ENCODE assay signal across 8 mouse cellular contexts in genomic region chr12:118848496-118849202, GRCm38 (mm10). TPM values are rescaled to one million over a fixed set of nuclear protein-coding genes. Genes with fewer than 3 reads are reported as not detected.
A peak's percentile ranks its signal among the peaks of the same experiment; 100 is the strongest.
DNase-seq lines count a peak whose midpoint lies in the region; ATAC-seq lines count a peak whose summit lies in the region.
"Had no signal": no experiment of that assay in that cellular context is flagged by ENCODE, and none has a peak within 500 bp of the region (broad histone marks: within the 10 kb centered on the region; RNA-seq: fewer than 3 reads in every experiment).

No protein-coding gene starts in this region.

- intact Hi-C loops in left cerebral cortex, postnatal 36 days (cut with DNase I): loop anchor here (2.0 to 5.0 kb wide), 2 partner anchors 390 to 791 kb away; no protein-coding TSS in a partner anchor

- under 1% methylated on average over 80 of the region's 80 CpGs for WGBS in lung, embryonic 15.5 days
- under 1% methylated on average over 75 of the region's 80 CpGs for WGBS in embryonic facial prominence, embryonic 13.5 days
- under 1% methylated on average over 72 of the region's 80 CpGs for WGBS in hindbrain, embryonic 14.5 days
- WGBS in midbrain, embryonic 14.5 days: under 1% methylated on average over 80 of the region's 80 CpGs

- peak; percentile 35 for ATAC-seq in lung, embryonic 15.5 days (ENCODE audit: borderline replicate concordance, extremely low read depth, low FRiP score, low TSS enrichment)
- ATAC-seq in embryonic facial prominence, embryonic 13.5 days (ENCODE audit: insufficient number of reproducible peaks, insufficient read depth, low FRiP score, low TSS enrichment, low read depth): 0 out of 2 replicates have a peak, but pooled peaks have one; percentile 33
- peak; percentile 32 for ATAC-seq in hindbrain, embryonic 14.5 days (ENCODE audit: low FRiP score)
- ATAC-seq in midbrain, embryonic 14.5 days (ENCODE audit: low FRiP score, low TSS enrichment): peak; percentile 51

- peak overlapping the region; percentile 87 for H3K4me2 ChIP-seq in lung, embryonic 15.5 days
- H3K4me2 ChIP-seq in embryonic facial prominence, embryonic 13.5 days: peak overlapping the region; percentile 67
- peak overlapping the region; percentile 53 for H3K4me2 ChIP-seq in hindbrain, embryonic 14.5 days (replicated peaks)
- peak overlapping the region; percentile 63 for H3K4me2 ChIP-seq in midbrain, embryonic 14.5 days (ENCODE audit: low read length)

- H3K9me3 ChIP-seq in lung, embryonic 15.5 days: no peaks in the 10 kb centered on the region
- H3K9me3 ChIP-seq in embryonic facial prominence, embryonic 13.5 days: no peaks in the 10 kb centered on the region
- no peaks in the 10 kb centered on the region for H3K9me3 ChIP-seq in hindbrain, embryonic 14.5 days (ENCODE audit: control insufficient read depth, low read length)
- H3K9me3 ChIP-seq in midbrain, embryonic 14.5 days (ENCODE audit: control insufficient read depth, low read length): no peaks in the 10 kb centered on the region

- peak overlapping the region; percentile 17 for H3K4me3 ChIP-seq in lung, embryonic 15.5 days
- H3K4me3 ChIP-seq in embryonic facial prominence, embryonic 13.5 days: peak overlapping the region; percentile 45
- peak overlapping the region; percentile 40 for H3K4me3 ChIP-seq in hindbrain, embryonic 14.5 days (replicated peaks; ENCODE audit: low read length)
- H3K4me3 ChIP-seq in midbrain, embryonic 14.5 days (replicated peaks; ENCODE audit: low read depth, low read length): peak overlapping the region; percentile 39

- no peak overlapping the region for H3K9ac ChIP-seq in lung, embryonic 15.5 days
- H3K9ac ChIP-seq in embryonic facial prominence, embryonic 13.5 days: peak overlapping the region; percentile 65
- H3K9ac ChIP-seq in hindbrain, embryonic 14.5 days: peak overlapping the region; percentile 49
- peak overlapping the region; percentile 46 for H3K9ac ChIP-seq in midbrain, embryonic 14.5 days (replicated peaks; ENCODE audit: low read length)

- H3K27me3 ChIP-seq in lung, embryonic 15.5 days: peaks cover 93% of the 10 kb centered on the region
- peaks cover 93% of the 10 kb centered on the region for H3K27me3 ChIP-seq in embryonic facial prominence, embryonic 13.5 days
- H3K27me3 ChIP-seq in hindbrain, embryonic 14.5 days (ENCODE audit: control insufficient read depth, insufficient read depth, low read length): peaks cover 98% of the 10 kb centered on the region
- H3K27me3 ChIP-seq in midbrain, embryonic 14.5 days (ENCODE audit: control insufficient read depth, insufficient read depth, low read length): peaks cover 84% of the 10 kb centered on the region

- H3K27ac ChIP-seq in lung, embryonic 15.5 days: no peak overlapping the region
- H3K27ac ChIP-seq in embryonic facial prominence, embryonic 13.5 days: peak overlapping the region; percentile 39
- H3K27ac ChIP-seq in hindbrain, embryonic 14.5 days: peak overlapping the region; percentile 21; the same call in 1 of the 2 replicates
- H3K27ac ChIP-seq in midbrain, embryonic 14.5 days (replicated peaks; ENCODE audit: low read depth, low read length): peak overlapping the region; percentile 64

- peaks cover 24% of the 10 kb centered on the region for H3K4me1 ChIP-seq in lung, embryonic 15.5 days
- peaks cover 24% of the 10 kb centered on the region for H3K4me1 ChIP-seq in embryonic facial prominence, embryonic 13.5 days
- peaks cover 9% of the 10 kb centered on the region for H3K4me1 ChIP-seq in hindbrain, embryonic 14.5 days (replicated peaks; ENCODE audit: control insufficient read depth, insufficient read depth, low read length)
- H3K4me1 ChIP-seq in midbrain, embryonic 14.5 days (ENCODE audit: control insufficient read depth, insufficient read depth, low read length): 0 out of 2 replicates have a peak, but pooled peaks cover 6% of the 10 kb centered on the region

- H3K36me3 ChIP-seq in lung, embryonic 15.5 days: no peaks in the 10 kb centered on the region
- no peaks in the 10 kb centered on the region for H3K36me3 ChIP-seq in embryonic facial prominence, embryonic 13.5 days
- H3K36me3 ChIP-seq in hindbrain, embryonic 14.5 days (replicated peaks; ENCODE audit: control insufficient read depth, insufficient read depth): no peaks in the 10 kb centered on the region
- no peaks in the 10 kb centered on the region for H3K36me3 ChIP-seq in midbrain, embryonic 14.5 days (ENCODE audit: control insufficient read depth, insufficient read depth, low read length)

- DNase-seq in lung, postnatal 10 days: no peak
- no peak for DNase-seq in hindbrain, embryonic 14.5 days (ENCODE audit: low spot score)
- peak; percentile 71 for DNase-seq in midbrain, embryonic 14.5 days
- DNase-seq in spleen, adult 18-20 months: no peak
- DNase-seq in left cerebral cortex, postnatal 36 days (ENCODE audit: low spot score in 2 of 2): no peak

RNA-seq across cellular contexts. Expression of gene Sp8, which starts 2.5 kb away (rescaled TPM):
- 0.06 TPM in 1 of 2 replicates, not detected in the other for polyA plus RNA-seq in lung, embryonic 15.5 days (2015; fragmentation: Nextera tagmentation; extraction: Ambion mirVana)
- polyA plus RNA-seq in embryonic facial prominence, embryonic 13.5 days (2015; fragmentation: Nextera tagmentation; extraction: Ambion mirVana): 3.2 and 5.2 TPM in 2 replicates
- 3.3 TPM in 2 replicates for polyA plus RNA-seq in hindbrain, embryonic 14.5 days (2014; fragmentation: Nextera tagmentation; extraction: Ambion mirVana)
- 1.4 and 1.7 TPM in 2 replicates for polyA plus RNA-seq in midbrain, embryonic 14.5 days (2014; fragmentation: Nextera tagmentation; extraction: Ambion mirVana)
- 1 to 10 TPM; 1.7 to 3.9 TPM for total RNA-seq in left cerebral cortex, postnatal 36 days (2021)
- total RNA-seq: common myeloid progenitor, adult 5-6 weeks had no signal
